Mouse (Mus musculus): ENCODE data around the gene Ssmem1. TPM values are rescaled to one million over a fixed set of nuclear protein-coding genes. Genes with fewer than 3 reads are reported as not detected.

Ssmem1 gene
- polyA plus RNA-seq, 1 experiment from 2014 or later: 0.19 TPM

- no peaks in the 10 kb centered on the region for H3K27me3 ChIP-seq (ENCODE audit: control insufficient read depth, insufficient read depth, low read length)
- H3K4me1 ChIP-seq (replicated peaks; ENCODE audit: control insufficient read depth, insufficient read depth, low read length): peaks cover 11% of the 10 kb centered on the region; the same call in 1 of the 2 replicates
- no peak within 1 kb of the TSS for H3K9ac ChIP-seq
- 73% methylated on average over 11 of the region's 11 CpGs for WGBS
- no peak for ATAC-seq (ENCODE audit: low FRiP score)
- no peaks in the 10 kb centered on the region for H3K9me3 ChIP-seq (ENCODE audit: control insufficient read depth, low read length)
- no peak within 1 kb of the TSS for H3K4me3 ChIP-seq (replicated peaks; ENCODE audit: low read length)
- no peak for DNase-seq (ENCODE audit: low spot score)
- H3K4me2 ChIP-seq (replicated peaks): no peak within 1 kb of the TSS
- no peak within 1 kb of the TSS; the same call in 1 of the 2 replicates for H3K27ac ChIP-seq
- no peaks in the 10 kb centered on the region for H3K36me3 ChIP-seq (replicated peaks; ENCODE audit: control insufficient read depth, insufficient read depth)
Observed at GRCm38 (mm10) chr6:30541009-30541799, 31.6 kb downstream of the Ssmem1 start, which contains the start of gene Cpa2. Gene Cpa2, plus strand, starts transcription at chr6:30541582.

DNA sequence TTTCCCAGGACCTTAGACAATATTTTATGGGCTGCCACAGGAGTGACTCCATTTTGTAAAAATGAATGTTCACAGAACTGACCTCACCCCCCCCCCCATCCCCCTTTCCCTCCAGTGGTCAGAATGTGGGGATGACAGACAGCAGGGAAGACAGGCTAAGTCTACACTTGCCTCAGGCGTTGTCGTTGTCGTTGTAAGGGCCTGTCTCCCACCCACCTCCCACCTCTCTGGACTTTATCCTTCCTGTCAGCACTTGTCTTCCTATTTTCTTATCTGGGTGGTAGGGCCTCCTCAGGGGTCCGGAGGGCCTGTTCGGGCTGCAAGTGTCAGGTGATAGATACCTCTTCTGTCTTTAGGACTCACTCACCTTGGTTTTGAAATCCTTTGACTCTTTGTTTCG is 32.6 kb downstream of the Ssmem1 start:
- 83% methylated on average over 6 of the region's 6 CpGs for WGBS
- no peak overlapping the region for H3K9ac ChIP-seq
- DNase-seq (ENCODE audit: low spot score) (no peak), ATAC-seq (ENCODE audit: low FRiP score) (no peak)
- H3K9me3 ChIP-seq (ENCODE audit: control insufficient read depth, low read length): no peaks in the 10 kb centered on the region
- no peaks in the 10 kb centered on the region for H3K27me3 ChIP-seq (ENCODE audit: control insufficient read depth, insufficient read depth, low read length)
- H3K4me1 ChIP-seq (replicated peaks; ENCODE audit: control insufficient read depth, insufficient read depth, low read length): peaks cover 21% of the 10 kb centered on the region
- no peaks in the 10 kb centered on the region for H3K36me3 ChIP-seq (replicated peaks; ENCODE audit: control insufficient read depth, insufficient read depth)
- no peak overlapping the region for H3K4me3 ChIP-seq (replicated peaks; ENCODE audit: low read length)
- H3K27ac ChIP-seq: no peak overlapping the region
- H3K4me2 ChIP-seq (replicated peaks): no peak overlapping the region

- DNase-seq (ENCODE audit: low spot score) (no peak), ATAC-seq (ENCODE audit: low FRiP score) (no peak)
- WGBS: 53% methylated on average over 12 of the region's 12 CpGs
- Histone ChIP-seq H3K36me3 (replicated peaks; ENCODE audit: control insufficient read depth, insufficient read depth) (no peaks in the 10 kb centered on the region), H3K9me3 (ENCODE audit: control insufficient read depth, low read length) (no peaks in the 10 kb centered on the region), H3K4me3 (replicated peaks; ENCODE audit: low read length) (no peak overlapping the region), H3K27ac (no peak overlapping the region), H3K27me3 (ENCODE audit: control insufficient read depth, insufficient read depth, low read length) (no peaks in the 10 kb centered on the region), H3K9ac (no peak overlapping the region), H3K4me2 (replicated peaks) (no peak overlapping the region), H3K4me1 (replicated peaks; ENCODE audit: control insufficient read depth, insufficient read depth, low read length) (peaks cover 26% of the 10 kb centered on the region)
Observed at GRCm38 (mm10) chr6:30543077-30543476, 33.4 kb downstream of the Ssmem1 start.

GRCm38 (mm10) chr6:30543851-30544250 is 34.2 kb downstream of the Ssmem1 start:
- H3K9ac ChIP-seq: no peak overlapping the region
- H3K9me3 ChIP-seq (ENCODE audit: control insufficient read depth, low read length): no peaks in the 10 kb centered on the region
- H3K4me1 ChIP-seq (replicated peaks; ENCODE audit: control insufficient read depth, insufficient read depth, low read length): peaks cover 32% of the 10 kb centered on the region
- 46% methylated on average over 8 of the region's 8 CpGs for WGBS
- no peaks in the 10 kb centered on the region for H3K27me3 ChIP-seq (ENCODE audit: control insufficient read depth, insufficient read depth, low read length)
- no peaks in the 10 kb centered on the region for H3K36me3 ChIP-seq (replicated peaks; ENCODE audit: control insufficient read depth, insufficient read depth)
- no peak for ATAC-seq (ENCODE audit: low FRiP score)
- no peak for DNase-seq (ENCODE audit: low spot score)
- H3K4me2 ChIP-seq (replicated peaks): no peak overlapping the region
- no peak overlapping the region for H3K27ac ChIP-seq
- H3K4me3 ChIP-seq (replicated peaks; ENCODE audit: low read length): no peak overlapping the region

DNA sequence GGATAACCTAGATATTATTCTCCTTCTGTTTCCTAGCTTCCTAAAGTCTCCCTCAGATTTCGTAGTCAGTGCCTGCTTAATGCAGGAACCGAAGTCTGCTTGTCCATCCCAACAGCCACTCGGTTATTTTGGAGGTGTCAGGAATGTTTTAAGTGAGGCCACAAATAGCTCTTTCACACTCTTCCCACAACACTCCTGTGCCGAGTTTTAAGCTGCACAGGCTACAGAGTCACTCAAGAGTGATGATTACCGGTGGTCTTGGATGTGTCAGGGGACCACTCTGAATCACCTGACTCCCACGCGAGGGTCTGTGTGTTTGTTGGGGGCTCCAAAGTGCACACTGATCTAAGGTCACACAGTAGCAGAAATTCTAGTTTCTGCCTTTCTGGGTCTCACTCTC is 36.0 kb downstream of the Ssmem1 start:
- ATAC-seq (ENCODE audit: low FRiP score): no peak
- H3K4me1 ChIP-seq (replicated peaks; ENCODE audit: control insufficient read depth, insufficient read depth, low read length): peaks cover 39% of the 10 kb centered on the region

GRCm38 (mm10) chr6:30546571-30547273 is 37.1 kb downstream of the Ssmem1 start:
- peaks cover 39% of the 10 kb centered on the region for H3K4me1 ChIP-seq (replicated peaks; ENCODE audit: control insufficient read depth, insufficient read depth, low read length)
- H3K4me2 ChIP-seq (replicated peaks): peak overlapping the region; percentile 53
- no peaks in the 10 kb centered on the region for H3K36me3 ChIP-seq (replicated peaks; ENCODE audit: control insufficient read depth, insufficient read depth)
- peak overlapping the region; percentile 94 for H3K27ac ChIP-seq
- peak overlapping the region; percentile 54 for H3K9ac ChIP-seq
- DNase-seq (ENCODE audit: low spot score) (peak; percentile 68), ATAC-seq (ENCODE audit: low FRiP score) (peak; percentile 61)
- H3K27me3 ChIP-seq (ENCODE audit: control insufficient read depth, insufficient read depth, low read length): no peaks in the 10 kb centered on the region
- no peaks in the 10 kb centered on the region for H3K9me3 ChIP-seq (ENCODE audit: control insufficient read depth, low read length)
- WGBS: 7% methylated on average over 17 of the region's 17 CpGs
- H3K4me3 ChIP-seq (replicated peaks; ENCODE audit: low read length): peak overlapping the region; percentile 20

More for the DNA sequence above, 36.0 kb downstream of the Ssmem1 start:
- H3K36me3 ChIP-seq (replicated peaks; ENCODE audit: control insufficient read depth, insufficient read depth): no peaks in the 10 kb centered on the region
- H3K9ac ChIP-seq: no peak overlapping the region
- DNase-seq (ENCODE audit: low spot score): no peak
- 72% methylated on average over 7 of the region's 7 CpGs for WGBS
- no peak overlapping the region for H3K4me2 ChIP-seq (replicated peaks)
- no peak overlapping the region for H3K4me3 ChIP-seq (replicated peaks; ENCODE audit: low read length)
- no peaks in the 10 kb centered on the region for H3K9me3 ChIP-seq (ENCODE audit: control insufficient read depth, low read length)
- no peaks in the 10 kb centered on the region for H3K27me3 ChIP-seq (ENCODE audit: control insufficient read depth, insufficient read depth, low read length)
- peak overlapping the region; percentile 94 for H3K27ac ChIP-seq

DNA sequence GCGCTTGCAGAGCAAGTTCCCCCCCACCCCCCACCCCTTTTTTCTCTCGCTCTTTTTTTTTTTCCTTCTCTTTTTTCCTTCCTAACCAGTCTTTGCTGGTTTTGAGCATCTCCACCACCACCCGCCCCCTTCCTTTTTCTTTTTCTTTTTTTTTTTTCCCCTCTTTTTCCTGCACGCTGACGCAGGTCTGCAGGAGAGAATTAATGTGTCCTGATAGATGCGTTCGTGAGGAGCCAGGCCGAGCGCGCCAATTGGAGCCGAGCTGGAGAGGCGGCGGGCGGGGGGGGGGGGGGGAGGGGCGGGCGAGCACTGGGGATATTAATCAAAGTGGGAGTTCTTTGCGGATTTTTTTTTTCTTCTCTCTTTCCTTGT is 37.6 kb downstream of the Ssmem1 start:
- peak overlapping the region; percentile 53 for H3K4me2 ChIP-seq (replicated peaks)
- peak; percentile 44; the same call in 1 of the 2 replicates for ATAC-seq (ENCODE audit: low FRiP score)
- peak overlapping the region; percentile 54 for H3K9ac ChIP-seq
- DNase-seq (ENCODE audit: low spot score): peak; percentile 75
- H3K27ac ChIP-seq: peak overlapping the region; percentile 94
- no peaks in the 10 kb centered on the region for H3K36me3 ChIP-seq (replicated peaks; ENCODE audit: control insufficient read depth, insufficient read depth)
- peak overlapping the region; percentile 20 for H3K4me3 ChIP-seq (replicated peaks; ENCODE audit: low read length)
- 0% methylated on average over 17 of the region's 17 CpGs for WGBS
- H3K27me3 ChIP-seq (ENCODE audit: control insufficient read depth, insufficient read depth, low read length): no peaks in the 10 kb centered on the region
- peaks cover 39% of the 10 kb centered on the region for H3K4me1 ChIP-seq (replicated peaks; ENCODE audit: control insufficient read depth, insufficient read depth, low read length)
- H3K9me3 ChIP-seq (ENCODE audit: control insufficient read depth, low read length): no peaks in the 10 kb centered on the region

- H3K27ac ChIP-seq: peak overlapping the region; percentile 67
- no peaks in the 10 kb centered on the region for H3K27me3 ChIP-seq (ENCODE audit: control insufficient read depth, insufficient read depth, low read length)
- no peak overlapping the region for H3K4me3 ChIP-seq (replicated peaks; ENCODE audit: low read length)
- peak overlapping the region; percentile 17; the same call in 1 of the 2 replicates for H3K4me2 ChIP-seq (replicated peaks)
- H3K36me3 ChIP-seq (replicated peaks; ENCODE audit: control insufficient read depth, insufficient read depth): no peaks in the 10 kb centered on the region
- ATAC-seq (ENCODE audit: low FRiP score) (no peak), DNase-seq (ENCODE audit: low spot score) (no peak)
- H3K4me1 ChIP-seq (replicated peaks; ENCODE audit: control insufficient read depth, insufficient read depth, low read length): peaks cover 44% of the 10 kb centered on the region
- H3K9ac ChIP-seq: no peak overlapping the region
- 21% methylated on average over 9 of the region's 9 CpGs for WGBS
- H3K9me3 ChIP-seq (ENCODE audit: control insufficient read depth, low read length): no peaks in the 10 kb centered on the region
Observed at GRCm38 (mm10) chr6:30547656-30548306, 38.1 kb downstream of the Ssmem1 start.

GRCm38 (mm10) chr6:30549231-30549761 is 39.6 kb downstream of the Ssmem1 start:
- ATAC-seq (ENCODE audit: low FRiP score) (no peak), DNase-seq (ENCODE audit: low spot score) (no peak)
- Histone ChIP-seq H3K4me2 (replicated peaks) (0 out of 2 replicates have a peak overlapping the region, but pooled peaks have one; percentile 17), H3K36me3 (replicated peaks; ENCODE audit: control insufficient read depth, insufficient read depth) (no peaks in the 10 kb centered on the region), H3K9me3 (ENCODE audit: control insufficient read depth, low read length) (no peaks in the 10 kb centered on the region), H3K27me3 (ENCODE audit: control insufficient read depth, insufficient read depth, low read length) (no peaks in the 10 kb centered on the region), H3K4me1 (replicated peaks; ENCODE audit: control insufficient read depth, insufficient read depth, low read length) (peaks cover 46% of the 10 kb centered on the region), H3K9ac (no peak overlapping the region), H3K4me3 (replicated peaks; ENCODE audit: low read length) (no peak overlapping the region), H3K27ac (peak overlapping the region; percentile 68)
- 18% methylated on average over 15 of the region's 15 CpGs for WGBS

Measured in hindbrain, embryonic 14.5 days (tissue).